Mouse (Mus musculus) forebrain, embryonic 12.5 days (tissue): ENCODE data around the gene Ly6g6d. TPM values are rescaled to one million over a fixed set of nuclear protein-coding genes. Genes with fewer than 3 reads are reported as not detected.
"Not testable (repeated sequence)": the region's sequence is repeated elsewhere in the genome, so short reads cannot be mapped to it uniquely, and the experiment has no call there.

Experiments
- ATAC-seq: fragments of 200-750 bp; cut with Nextera tagmentation; 2 replicates; pipeline ENCODE4 v1.8.0; 2017; ENCODE audit warnings: moderate TSS enrichment; ENCODE audit not compliant: low FRiP score
- H3K27ac ChIP-seq: fragments of 300-500 bp; sonication (generic); 2 replicates; pipeline ENCODE4 v1.5.1; 2016; ENCODE audit warnings: mild to moderate bottlenecking
- H3K27me3 ChIP-seq: fragments of 300-500 bp; sonication (generic); 2 replicates; pipeline ENCODE4 v1.6.1; 2016; ENCODE audit warnings: mild to moderate bottlenecking
- H3K36me3 ChIP-seq: fragments of 300-500 bp; sonication (generic); replicated peaks from 2 replicates; pipeline ENCODE4 v1.6.1; 2016; ENCODE audit warnings: mild to moderate bottlenecking
- H3K4me1 ChIP-seq: fragments of 300-500 bp; sonication (generic); 2 replicates; pipeline ENCODE4 v1.6.1; 2016
- H3K4me2 ChIP-seq: fragments of 300-500 bp; sonication (generic); 2 replicates; pipeline ENCODE4 v1.6.1; 2016; ENCODE audit warnings: mild to moderate bottlenecking, moderate library complexity
- H3K4me3 ChIP-seq: fragments of 300-500 bp; sonication (generic); replicated peaks from 2 replicates; pipeline ENCODE4 v1.5.1; 2016; ENCODE audit warnings: mild to moderate bottlenecking
- H3K9ac ChIP-seq: fragments of 300-500 bp; sonication (generic); 2 replicates; pipeline ENCODE4 v1.6.1; 2016; ENCODE audit warnings: mild to moderate bottlenecking
- H3K9me3 ChIP-seq: fragments of 300-500 bp; sonication (generic); 2 replicates; pipeline ENCODE4 v1.6.1; 2016
- WGBS: fragments of 180-500 bp; shearing (Covaris S2); methylation state at CpG from one replicate; pipeline ENCODE4 v1.1.7; 2016; 5-methylcytosine and 5-hydroxymethylcytosine counted together
- polyA plus RNA-seq: library from polyadenylated mRNA; unstranded; fragments of >200 nt; fragmentation: Nextera tagmentation; extraction: Ambion mirVana; gene quantifications from 2 replicates; pipeline ENCODE4 v1.2.1, GENCODE M21; 2016

Ly6g6d gene
- polyA plus RNA-seq, 1 experiment from 2014 or later: 0.29 TPM

DNA sequence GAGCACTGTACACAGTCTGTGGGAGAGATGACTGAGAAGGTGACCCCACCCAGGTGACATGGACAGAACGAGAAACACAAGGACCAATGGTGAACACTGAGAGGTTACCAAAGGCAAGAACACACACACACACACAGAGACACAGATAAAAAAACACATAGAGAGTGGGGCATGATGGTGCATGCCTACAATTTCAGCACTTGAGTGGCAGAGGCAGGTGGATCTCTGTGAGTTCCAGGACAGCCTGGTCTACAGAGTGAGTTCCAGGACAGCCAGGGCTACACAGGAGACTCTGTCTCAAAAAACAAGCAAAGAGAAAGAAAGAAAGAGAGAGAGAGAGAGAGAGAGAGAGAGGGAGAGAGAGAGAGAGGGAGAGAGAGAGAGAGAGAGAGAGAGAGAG lies 44.2 kb downstream of the Ly6g6d start:
- H3K27ac ChIP-seq, H3K27me3 ChIP-seq, H3K9ac ChIP-seq, ATAC-seq, H3K4me3 ChIP-seq, H3K9me3 ChIP-seq, H3K36me3 ChIP-seq, H3K4me1 ChIP-seq, H3K4me2 ChIP-seq: not testable (repeated sequence)
- 78% methylated on average over 1 of the region's 1 CpGs for WGBS

GRCm38 (mm10) chr17:35032323-35032870 lies 45.5 kb downstream of the Ly6g6d start:
- H3K4me3 ChIP-seq: no peak overlapping the region
- H3K27ac ChIP-seq: no peak overlapping the region
- WGBS: 79% methylated on average over 8 of the region's 8 CpGs
- peaks cover 19% of the 10 kb centered on the region for H3K4me1 ChIP-seq
- H3K4me2 ChIP-seq: no peak overlapping the region
- H3K27me3 ChIP-seq: no peaks in the 10 kb centered on the region
- ATAC-seq: no peak
- H3K9me3 ChIP-seq: no peaks in the 10 kb centered on the region
- no peak overlapping the region for H3K9ac ChIP-seq
- no peaks in the 10 kb centered on the region for H3K36me3 ChIP-seq

- H3K9me3 ChIP-seq: no peaks in the 10 kb centered on the region
- peaks cover 24% of the 10 kb centered on the region for H3K4me1 ChIP-seq
- H3K36me3 ChIP-seq: no peaks in the 10 kb centered on the region
- H3K4me3 ChIP-seq: no peak overlapping the region
- WGBS: 82% methylated on average over 7 of the region's 7 CpGs
- ATAC-seq: no peak
- no peaks in the 10 kb centered on the region for H3K27me3 ChIP-seq
- H3K27ac ChIP-seq: no peak overlapping the region
- no peak overlapping the region for H3K9ac ChIP-seq
- no peak overlapping the region for H3K4me2 ChIP-seq
These were observed 46.0 kb downstream of the Ly6g6d start for GRCm38 (mm10) chr17:35031880-35032279.

GRCm38 (mm10) chr17:35031272-35031671 lies 46.6 kb downstream of the Ly6g6d start:
- Histone ChIP-seq H3K36me3 (no peaks in the 10 kb centered on the region), H3K4me3 (no peak overlapping the region), H3K4me2 (no peak overlapping the region), H3K9me3 (no peaks in the 10 kb centered on the region), H3K9ac (no peak overlapping the region), H3K27ac (no peak overlapping the region), H3K4me1 (peaks cover 28% of the 10 kb centered on the region), H3K27me3 (no peaks in the 10 kb centered on the region)
- ATAC-seq: no peak
- WGBS: 90% methylated on average over 11 of the region's 11 CpGs

- no peaks in the 10 kb centered on the region for H3K9me3 ChIP-seq
- no peaks in the 10 kb centered on the region for H3K27me3 ChIP-seq
- no peak overlapping the region for H3K9ac ChIP-seq
- no peak for ATAC-seq
- H3K4me1 ChIP-seq: peaks cover 32% of the 10 kb centered on the region
- H3K36me3 ChIP-seq: no peaks in the 10 kb centered on the region
- peak overlapping the region; percentile 19 for H3K4me2 ChIP-seq
- no peak overlapping the region for H3K27ac ChIP-seq
- H3K4me3 ChIP-seq: no peak overlapping the region
- WGBS: 30% methylated on average over 19 of the region's 19 CpGs
These were observed 48.0 kb downstream of the Ly6g6d start for GRCm38 (mm10) chr17:35029691-35030532.

DNA sequence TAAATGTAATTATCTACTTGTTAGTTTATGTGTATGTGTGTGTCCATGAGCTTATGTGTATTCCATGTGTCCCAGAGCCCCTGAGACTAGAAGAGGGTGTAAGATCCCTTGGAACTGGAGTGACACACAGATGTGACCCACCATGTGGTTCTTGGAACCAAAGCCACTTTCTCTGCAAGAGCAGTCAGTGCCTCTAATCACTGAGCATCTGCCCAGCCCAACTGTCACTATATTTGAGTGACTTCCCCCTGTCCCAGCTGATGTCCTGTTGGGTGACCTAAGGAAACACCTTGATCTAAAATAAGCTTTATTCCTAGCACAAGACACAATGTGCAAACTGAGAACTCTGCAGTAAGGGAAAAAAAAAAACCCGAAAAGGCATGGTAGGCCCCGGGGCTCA lies 49.5 kb downstream of the Ly6g6d start:
- H3K4me2 ChIP-seq: no peak overlapping the region
- H3K36me3 ChIP-seq: no peaks in the 10 kb centered on the region
- H3K4me3 ChIP-seq: no peak overlapping the region
- H3K4me1 ChIP-seq: peaks cover 35% of the 10 kb centered on the region
- 79% methylated on average over 2 of the region's 2 CpGs for WGBS
- no peaks in the 10 kb centered on the region for H3K27me3 ChIP-seq
- H3K9ac ChIP-seq: no peak overlapping the region
- no peaks in the 10 kb centered on the region for H3K9me3 ChIP-seq
- ATAC-seq: no peak
- H3K27ac ChIP-seq: no peak overlapping the region; the same call in 1 of the 2 replicates

GRCm38 (mm10) chr17:35027277-35028068 lies 50.4 kb downstream of the Ly6g6d start, which contains the start of gene Sapcd1:
Gene Sapcd1, minus strand, starts transcription at chr17:35028016.
- Histone ChIP-seq H3K4me1 (peaks cover 35% of the 10 kb centered on the region), H3K27me3 (no peaks in the 10 kb centered on the region), H3K4me3 (peak within 1 kb of the TSS; percentile 6; the same call in 1 of the 2 replicates), H3K9ac (peak within 1 kb of the TSS; percentile 30; the same call in 1 of the 2 replicates), H3K9me3 (no peaks in the 10 kb centered on the region), H3K36me3 (no peaks in the 10 kb centered on the region), H3K27ac (peak within 1 kb of the TSS; percentile 84), H3K4me2 (peak within 1 kb of the TSS; percentile 38)
- 29% methylated on average over 13 of the region's 13 CpGs for WGBS
- ATAC-seq: peak; percentile 83

- no peak for ATAC-seq
- WGBS: 93% methylated on average over 5 of the region's 5 CpGs
- H3K9me3 ChIP-seq: no peaks in the 10 kb centered on the region
- H3K4me3 ChIP-seq: no peak overlapping the region
- H3K36me3 ChIP-seq: no peaks in the 10 kb centered on the region
- no peak overlapping the region for H3K4me2 ChIP-seq
- no peaks in the 10 kb centered on the region for H3K27me3 ChIP-seq
- H3K4me1 ChIP-seq: peaks cover 43% of the 10 kb centered on the region
- H3K27ac ChIP-seq: peak overlapping the region; percentile 84; the same call in 1 of the 2 replicates
- no peak overlapping the region for H3K9ac ChIP-seq
These were observed 51.7 kb downstream of the Ly6g6d start for GRCm38 (mm10) chr17:35026206-35026605.

DNA sequence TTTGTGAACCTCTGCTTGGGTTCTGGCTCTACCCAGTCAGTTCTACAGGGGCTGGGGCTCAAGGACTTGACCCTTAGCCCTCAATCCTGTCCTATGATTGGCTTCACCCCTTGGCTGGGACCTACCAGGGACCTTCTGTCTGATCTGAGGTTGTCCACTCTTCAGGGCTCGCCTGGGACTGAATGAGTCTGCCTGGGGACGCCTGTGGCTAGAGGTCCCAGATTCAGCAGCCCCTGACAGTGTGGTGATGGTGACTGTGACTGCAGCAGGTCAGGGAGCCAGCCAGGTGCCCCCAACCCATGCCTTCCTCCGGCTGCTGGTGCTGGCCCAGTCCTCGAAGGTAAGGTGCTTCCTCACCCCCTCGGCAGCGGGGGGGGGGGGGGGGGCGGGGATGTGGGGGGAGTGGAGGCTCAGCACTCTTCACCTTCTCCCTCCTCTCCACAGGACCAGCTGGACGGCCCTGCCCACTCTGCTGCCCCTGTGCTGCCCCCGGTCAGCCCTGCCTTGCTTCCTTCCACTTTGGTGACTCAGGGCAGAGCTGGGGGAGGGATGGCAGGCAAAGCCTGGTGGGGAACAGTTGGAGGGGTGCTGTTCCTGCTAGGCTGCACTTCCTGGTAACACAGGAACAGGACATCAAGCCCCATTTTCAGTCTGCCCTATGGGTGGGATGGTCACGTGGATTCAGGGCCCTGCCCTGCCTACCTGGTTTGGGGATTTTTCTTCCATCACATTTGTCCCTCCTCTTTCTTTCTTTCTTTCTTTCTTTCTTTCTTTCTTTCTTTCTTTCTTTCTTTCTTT lies 53.0 kb downstream of the Ly6g6d start:
- no peak for ATAC-seq
- H3K4me2 ChIP-seq: no peak overlapping the region
- no peaks in the 10 kb centered on the region for H3K9me3 ChIP-seq
- no peak overlapping the region for H3K9ac ChIP-seq
- H3K4me3 ChIP-seq: no peak overlapping the region
- H3K27ac ChIP-seq: no peak overlapping the region
- no peaks in the 10 kb centered on the region for H3K27me3 ChIP-seq
- WGBS: 69% methylated on average over 7 of the region's 10 CpGs
- peaks cover 42% of the 10 kb centered on the region for H3K4me1 ChIP-seq
- H3K36me3 ChIP-seq: no peaks in the 10 kb centered on the region

- Histone ChIP-seq H3K36me3 (no peaks in the 10 kb centered on the region), H3K4me2 (no peak overlapping the region), H3K27ac (no peak overlapping the region), H3K9me3 (no peaks in the 10 kb centered on the region), H3K27me3 (no peaks in the 10 kb centered on the region), H3K4me1 (peaks cover 38% of the 10 kb centered on the region), H3K9ac (no peak overlapping the region), H3K4me3 (no peak overlapping the region)
- no peak for ATAC-seq
- WGBS: 84% methylated on average over 13 of the region's 13 CpGs
These were observed 53.6 kb downstream of the Ly6g6d start for GRCm38 (mm10) chr17:35024261-35024660.

DNA sequence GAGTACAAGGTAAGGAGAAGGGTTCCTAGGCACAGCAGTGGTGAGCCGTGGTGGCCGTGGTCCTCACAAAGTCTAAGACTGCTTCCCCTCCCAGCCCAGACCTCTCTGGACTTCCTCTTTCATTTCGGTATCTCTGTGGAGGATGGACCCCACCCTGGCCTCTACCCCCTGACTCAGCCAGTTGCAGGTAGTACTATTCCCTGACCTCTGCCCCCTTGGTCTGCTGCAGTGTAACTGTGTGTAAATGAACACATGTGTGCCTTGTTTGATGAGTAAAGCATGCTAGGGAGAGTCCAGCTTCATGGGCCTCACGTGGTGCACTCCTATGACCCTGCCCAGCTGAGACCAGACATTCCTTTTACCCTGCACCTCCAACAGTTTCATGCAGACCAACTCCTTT lies 54.1 kb downstream of the Ly6g6d start:
- H3K4me3 ChIP-seq: no peak overlapping the region
- H3K27ac ChIP-seq: no peak overlapping the region
- H3K4me2 ChIP-seq: no peak overlapping the region
- no peak for ATAC-seq
- peaks cover 38% of the 10 kb centered on the region for H3K4me1 ChIP-seq
- 84% methylated on average over 4 of the region's 4 CpGs for WGBS
- no peaks in the 10 kb centered on the region for H3K36me3 ChIP-seq
- H3K9me3 ChIP-seq: no peaks in the 10 kb centered on the region
- H3K27me3 ChIP-seq: no peaks in the 10 kb centered on the region
- H3K9ac ChIP-seq: no peak overlapping the region

DNA sequence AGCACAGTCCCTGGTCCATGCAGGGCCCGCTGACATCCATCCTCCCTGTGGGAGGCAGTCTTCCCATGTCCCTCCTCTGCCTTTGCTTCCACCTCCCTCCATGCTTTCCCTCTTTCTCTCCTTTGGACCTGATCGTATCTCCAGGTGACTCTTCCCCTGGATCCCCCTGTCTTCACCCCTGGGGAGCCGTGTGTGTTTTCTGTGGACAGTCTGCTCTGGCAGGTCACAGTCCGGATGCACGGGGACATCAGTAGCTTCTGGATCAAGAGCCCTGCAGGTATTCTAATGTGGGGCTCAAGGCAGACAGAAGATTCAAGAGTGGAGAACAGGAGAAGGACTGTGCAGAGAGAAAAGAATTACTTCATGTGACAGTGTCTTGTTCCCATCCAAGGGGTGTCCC lies 54.6 kb downstream of the Ly6g6d start:
- Histone ChIP-seq H3K27ac (no peak overlapping the region), H3K27me3 (no peaks in the 10 kb centered on the region), H3K9ac (no peak overlapping the region), H3K4me2 (no peak overlapping the region), H3K4me3 (no peak overlapping the region), H3K4me1 (peaks cover 37% of the 10 kb centered on the region), H3K36me3 (no peaks in the 10 kb centered on the region), H3K9me3 (no peaks in the 10 kb centered on the region)
- WGBS: 78% methylated on average over 5 of the region's 5 CpGs
- ATAC-seq: no peak
